Mouse (Mus musculus) left cerebral cortex, postnatal 4 days (tissue): Measurements from ENCODE around the gene Def6. TPM values are rescaled to one million over a fixed set of nuclear protein-coding genes. Genes with fewer than 3 reads are reported as not detected.

Experiments used
- DNase-seq: peaks from one replicate; pipeline ENCODE4 v3.0.0-alpha.2; 2022
- intact Hi-C: fragments of 180-260 bp; cut with DNase I; formaldehyde crosslinking; loops from one replicate; pipeline ENCODE4 v1.15.1; 2025
- total RNA-seq, 2 experiments: library from RNA; stranded (reverse); gene quantifications; 2 replicates each; pipeline ENCODE4 v1.2.3; 2021

Gene Def6
- total RNA-seq, 2 experiments from 2014 or later: 7.2 to 9.1 TPM

- intact Hi-C loops: no loop called here
- DNase-seq: no peak
These were observed 55.8 kb downstream of the Def6 start for GRCm38 (mm10) chr17:28263181-28263894.

GRCm38 (mm10) chr17:28267251-28267650, 59.7 kb downstream of the Def6 start:
- DNase-seq: no peak
- intact Hi-C loops: no loop called here

- DNase-seq: no peak
- intact Hi-C loops: no loop called here
These were observed 62.6 kb downstream of the Def6 start for GRCm38 (mm10) chr17:28270165-28270564.

GRCm38 (mm10) chr17:28271537-28272266, 64.1 kb downstream of the Def6 start:
- DNase-seq: no peak
- intact Hi-C loops: no loop called here

- no peak for DNase-seq
- intact Hi-C loops: no loop called here
These were observed 64.7 kb downstream of the Def6 start for GRCm38 (mm10) chr17:28272281-28272680.

- intact Hi-C loops: no loop called here
- no peak for DNase-seq
These were observed 65.3 kb downstream of the Def6 start for GRCm38 (mm10) chr17:28272837-28273236.

- intact Hi-C loops: no loop called here
- no peak for DNase-seq
These were observed 67.2 kb downstream of the Def6 start for GRCm38 (mm10) chr17:28274739-28275138.

- DNase-seq: peak; percentile 37
- intact Hi-C loops: no loop called here
These were observed 69.6 kb downstream of the Def6 start for GRCm38 (mm10) chr17:28277226-28277625.

GRCm38 (mm10) chr17:28277721-28278120, 70.1 kb downstream of the Def6 start:
- intact Hi-C loops: no loop called here
- DNase-seq: peak; percentile 48

GRCm38 (mm10) chr17:28278156-28278555, 70.6 kb downstream of the Def6 start:
- intact Hi-C loops: no loop called here

More at GRCm38 (mm10) chr17:28278156-28278555, 70.6 kb downstream of the Def6 start:
- no peak for DNase-seq

Other genes with a start within 250 kb of the Def6 start
- gene Tcp11, start 127.1 kb upstream of the Def6 start, total RNA-seq: 1 to 10 TPM; 2.2 to 3.6 TPM
- 10 to 100 TPM; 15.0 to 15.9 TPM for gene Scube3, start 65.6 kb upstream of the Def6 start, total RNA-seq
- gene Zfp523, start 30.6 kb upstream of the Def6 start, total RNA-seq: 10 to 100 TPM; 85.8 to 90.7 TPM
- 10 to 100 TPM; 17.4 to 19.0 TPM for gene Ppard, start 24.9 kb downstream of the Def6 start, total RNA-seq
- gene Fance, start 105.7 kb downstream of the Def6 start, total RNA-seq: 10 to 100 TPM; 28.9 to 29.0 TPM
- 100 to 1,000 TPM; 646 to 664 TPM for gene Rpl10a, start 120.7 kb downstream of the Def6 start, total RNA-seq
- gene Tead3, start 143.0 kb downstream of the Def6 start, total RNA-seq: 1 to 10 TPM; 5.8 to 6.3 TPM
- under 1 TPM; 0.58 to 0.92 TPM for gene Tulp1, start 157.4 kb downstream of the Def6 start, total RNA-seq